Mouse (Mus musculus) liver, postnatal 0 days (tissue): ENCODE measurements around the gene Ralgps1. TPM values are rescaled to one million over a fixed set of nuclear protein-coding genes. Genes with fewer than 3 reads are reported as not detected.
A peak's percentile ranks its signal among the peaks of the same experiment; 100 is the strongest.

Experiments
- ATAC-seq: fragments of 200-750 bp; cut with Nextera tagmentation; 2 replicates; pipeline ENCODE4 v1.8.0; 2017; ENCODE audit warnings: mild to moderate bottlenecking, moderate library complexity
- DNase-seq: peaks from one replicate; pipeline ENCODE4 v3.0.0-alpha.2; 2016
- H3K27ac ChIP-seq: fragments of 300-500 bp; sonication (generic); 2 replicates; pipeline ENCODE4 v1.5.1; 2014; ENCODE audit warnings: antibody characterized with exemption, moderate library complexity, mild to moderate bottlenecking, low read depth
- H3K27me3 ChIP-seq: fragments of 300-500 bp; sonication (generic); 2 replicates; pipeline ENCODE4 v1.6.1; 2014; ENCODE audit warnings: low read length, control low read depth, mixed read lengths; ENCODE audit not compliant: insufficient read depth
- H3K36me3 ChIP-seq: fragments of 300-500 bp; sonication (generic); replicated peaks from 2 replicates; pipeline ENCODE4 v1.6.1; 2014; ENCODE audit warnings: mild to moderate bottlenecking, control low read depth, low read length, moderate library complexity, mixed read lengths; ENCODE audit not compliant: insufficient read depth
- H3K4me1 ChIP-seq: fragments of 300-500 bp; sonication (generic); 2 replicates; pipeline ENCODE4 v1.6.1; 2014; ENCODE audit warnings: antibody characterized with exemption, mild to moderate bottlenecking, control low read depth; ENCODE audit not compliant: insufficient read depth
- H3K4me2 ChIP-seq: fragments of 300-500 bp; sonication (generic); 2 replicates; pipeline ENCODE4 v1.6.1; 2014; ENCODE audit warnings: low read depth, mild to moderate bottlenecking, low read length, moderate library complexity, mixed read lengths
- H3K4me3 ChIP-seq: fragments of 300-500 bp; sonication (generic); 2 replicates; pipeline ENCODE4 v1.5.1; 2014; ENCODE audit warnings: low read depth, low read length
- H3K9ac ChIP-seq: fragments of 300-500 bp; sonication (generic); replicated peaks from 2 replicates; pipeline ENCODE4 v1.6.1; 2014; ENCODE audit warnings: mild to moderate bottlenecking, moderate library complexity
- H3K9me3 ChIP-seq: fragments of 300-500 bp; sonication (generic); 2 replicates; pipeline ENCODE4 v1.6.1; 2016; ENCODE audit warnings: mild to moderate bottlenecking, control low read depth, low read length, mixed read lengths
- CTCF ChIP-seq: sonication (generic); IDR thresholded peaks from 2 replicates; pipeline ENCODE4 v1.5.1; 2016; ENCODE audit warnings: antibody characterized with exemption, low read depth
- EP300 ChIP-seq: IDR thresholded peaks from 2 replicates; pipeline ENCODE4 v1.6.1; 2016; ENCODE audit warnings: antibody characterized with exemption, low read depth, mild to moderate bottlenecking
- WGBS: fragments of 180-500 bp; shearing (Covaris S2); extraction: QIAGEN DNeasy Blood & Tissue Kit; methylation state at CpG from one replicate; pipeline ENCODE4 v1.1.7; 2014; ENCODE audit not compliant: insufficient replicate concordance; 5-methylcytosine and 5-hydroxymethylcytosine counted together
- polyA plus RNA-seq: library from polyadenylated mRNA; unstranded; fragments of >200 nt; fragmentation: Nextera tagmentation; extraction: Ambion mirVana; gene quantifications from 2 replicates; pipeline ENCODE4 v1.2.1, GENCODE M21; 2015

Ralgps1 gene
- polyA plus RNA-seq, 1 experiment from 2014 or later, result 0.83 TPM

GRCm38 (mm10) chr2:33137244-33137643, 234.0 kb downstream of the Ralgps1 start:
- Histone ChIP-seq H3K9ac (no peak overlapping the region), H3K36me3 (no peaks in the 10 kb centered on the region), H3K27ac (no peak overlapping the region), H3K9me3 (no peaks in the 10 kb centered on the region), H3K27me3 (peaks cover 11% of the 10 kb centered on the region), H3K4me3 (no peak overlapping the region), H3K4me1 (no peaks in the 10 kb centered on the region), H3K4me2 (no peak overlapping the region)
- ATAC-seq (no peak), DNase-seq (peak; percentile 7)
- TF ChIP-seq CTCF (no peak), EP300 (no peak)
- WGBS, result 88% methylated on average over 9 of the region's 9 CpGs

GRCm38 (mm10) chr2:33136366-33136765, 234.9 kb downstream of the Ralgps1 start:
- H3K4me3 ChIP-seq, result no peak overlapping the region
- no peak for ATAC-seq
- 76% methylated on average over 6 of the region's 6 CpGs for WGBS
- TF ChIP-seq EP300 (no peak), CTCF (no peak)
- H3K36me3 ChIP-seq, result no peaks in the 10 kb centered on the region
- DNase-seq, result peak; percentile 9
- no peak overlapping the region for H3K27ac ChIP-seq
- no peak overlapping the region for H3K4me2 ChIP-seq
- peaks cover 4% of the 10 kb centered on the region; the same call in 1 of the 2 replicates for H3K4me1 ChIP-seq
- no peaks in the 10 kb centered on the region for H3K9me3 ChIP-seq
- H3K27me3 ChIP-seq, result peaks cover 19% of the 10 kb centered on the region
- H3K9ac ChIP-seq, result no peak overlapping the region

DNA sequence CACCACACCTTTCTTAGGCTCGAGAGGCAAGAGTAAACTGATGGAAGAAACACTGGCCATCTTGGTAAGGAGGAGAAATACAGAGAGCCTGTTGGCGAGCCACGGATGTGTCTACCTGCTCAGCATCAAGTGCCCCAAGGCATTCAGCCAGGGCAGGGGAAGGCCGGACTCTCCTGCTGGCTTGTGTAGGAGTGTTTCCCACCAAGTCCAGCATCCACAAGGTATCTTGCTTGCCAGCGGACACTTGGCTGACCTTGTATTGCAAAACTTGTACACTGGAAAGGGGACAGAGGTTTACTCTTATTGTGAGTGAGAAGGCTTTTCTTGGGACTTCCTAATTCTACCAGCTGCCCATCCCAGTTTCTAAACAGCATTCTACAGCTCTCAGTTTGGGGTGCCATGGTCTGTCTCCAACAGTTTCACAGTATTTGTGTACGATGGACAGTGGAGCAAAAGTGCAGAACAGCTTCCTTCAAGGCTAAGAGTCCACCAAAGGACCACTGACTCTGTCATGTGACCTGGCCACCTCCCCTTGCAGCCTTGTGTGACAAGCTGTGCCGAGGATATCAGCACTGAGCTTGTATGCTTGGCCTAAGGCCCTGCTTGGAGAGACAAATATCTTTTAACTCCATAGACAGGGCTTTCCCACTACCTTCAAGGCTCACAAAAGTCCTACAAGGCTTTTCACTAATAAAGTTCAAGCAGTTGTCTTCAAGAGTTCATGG, 236.4 kb downstream of the Ralgps1 start:
- no peaks in the 10 kb centered on the region for H3K36me3 ChIP-seq
- no peak overlapping the region for H3K27ac ChIP-seq
- H3K4me3 ChIP-seq, result no peak overlapping the region
- WGBS, result 64% methylated on average over 7 of the region's 7 CpGs
- no peaks in the 10 kb centered on the region for H3K9me3 ChIP-seq
- H3K4me2 ChIP-seq, result no peak overlapping the region
- no peak overlapping the region for H3K9ac ChIP-seq
- no peak for TF ChIP-seq CTCF
- TF ChIP-seq EP300, result no peak
- ATAC-seq (no peak), DNase-seq (no peak)
- peaks cover 9% of the 10 kb centered on the region for H3K4me1 ChIP-seq
- peaks cover 21% of the 10 kb centered on the region for H3K27me3 ChIP-seq

- ATAC-seq, result no peak
- 3% methylated on average over 7 of the region's 7 CpGs for WGBS
- no peaks in the 10 kb centered on the region for H3K36me3 ChIP-seq
- no peak overlapping the region for H3K9ac ChIP-seq
- TF ChIP-seq EP300, result no peak
- no peak for TF ChIP-seq CTCF
- peaks cover 34% of the 10 kb centered on the region for H3K27me3 ChIP-seq
- H3K9me3 ChIP-seq, result no peaks in the 10 kb centered on the region
- peaks cover 12% of the 10 kb centered on the region for H3K4me1 ChIP-seq
- DNase-seq, result no peak
- no peak overlapping the region for H3K4me3 ChIP-seq
- no peak overlapping the region for H3K27ac ChIP-seq
- no peak overlapping the region for H3K4me2 ChIP-seq
Measured at GRCm38 (mm10) chr2:33132306-33132705, 239.0 kb downstream of the Ralgps1 start.

GRCm38 (mm10) chr2:33131500-33132092, 239.7 kb downstream of the Ralgps1 start, which contains the start of gene Garnl3:
Gene Garnl3, minus strand, starts transcription at chr2:33131654.
- WGBS, result under 1% methylated on average over 22 of the region's 22 CpGs
- Histone ChIP-seq H3K27me3 (peaks cover 34% of the 10 kb centered on the region), H3K9ac (peak within 1 kb of the TSS; percentile 62), H3K4me1 (peaks cover 12% of the 10 kb centered on the region), H3K36me3 (no peaks in the 10 kb centered on the region), H3K4me3 (peak within 1 kb of the TSS; percentile 68), H3K9me3 (no peaks in the 10 kb centered on the region), H3K4me2 (peak within 1 kb of the TSS; percentile 99), H3K27ac (0 out of 2 replicates have a peak within 1 kb of the TSS, but pooled peaks have one; percentile 39)
- no peak for TF ChIP-seq EP300
- TF ChIP-seq CTCF, result peak; percentile 75
- ATAC-seq (peak; percentile 0; the same call in 1 of the 2 replicates), DNase-seq (peak; percentile 66)
